Mouse (Mus musculus) mouse embryonic stem cell (cell line): Measurements from ENCODE around the gene Cntrl.

ENCODE experiments used
- in situ Hi-C, 2 experiments: fragments of 300-500 bp; cut with MboI; formaldehyde crosslinking; loops; 1 replicate in 1 of 2; 3 replicates in 1 of 2; pipeline ENCODE4 v1.14.3; 2019 to 2020; ENCODE audit warnings: low sequenced_read_pairs in 2 of 2, low pct_unique_long_range_greater_than_20kb in 1 of 2, mixed read lengths in 1 of 2; ENCODE audit not compliant: unreplicated experiment in 1 of 2

Gene Cntrl

DNA sequence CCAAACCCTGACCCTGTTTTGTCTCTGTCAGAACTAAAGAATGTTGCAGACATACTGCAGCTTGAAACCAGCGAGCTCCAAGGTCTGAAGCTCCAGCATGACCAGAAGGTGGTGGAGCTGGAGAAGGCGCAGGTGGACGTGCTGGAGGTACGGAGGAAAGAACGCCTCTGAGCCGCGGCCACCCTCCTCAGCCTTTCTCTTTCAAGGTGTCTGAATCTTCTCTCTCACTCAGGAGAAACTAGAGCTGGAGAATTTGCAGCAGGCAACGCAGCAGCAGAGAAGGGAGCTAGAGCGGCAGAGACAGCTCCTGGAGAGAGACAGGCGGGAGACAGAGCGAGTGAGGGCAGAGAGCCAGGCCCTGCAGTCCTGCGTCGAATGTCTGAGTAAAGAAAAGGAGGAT lies 56.1 kb downstream of the Cntrl start:
- in situ Hi-C loops: no loop called here

DNA sequence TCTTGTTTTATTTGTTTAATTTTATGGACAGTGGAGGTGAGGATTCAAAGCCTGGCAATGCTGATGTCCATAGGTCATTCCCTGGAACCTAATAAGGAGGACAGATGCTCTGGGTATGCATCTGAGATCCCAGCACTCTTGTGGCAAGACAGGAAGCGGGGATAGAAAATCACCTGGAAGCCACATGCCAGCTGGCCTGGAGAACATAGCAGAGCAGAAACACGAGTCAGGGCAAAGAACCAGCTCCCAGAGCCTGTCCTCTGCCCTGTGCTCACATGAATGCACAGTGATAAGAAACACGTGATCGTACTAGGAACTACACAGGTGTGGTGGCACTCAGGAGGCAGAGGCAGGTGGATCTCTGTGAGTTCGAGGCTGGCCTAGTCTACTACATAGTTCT lies 57.5 kb downstream of the Cntrl start:
- in situ Hi-C loops: no loop called here

DNA sequence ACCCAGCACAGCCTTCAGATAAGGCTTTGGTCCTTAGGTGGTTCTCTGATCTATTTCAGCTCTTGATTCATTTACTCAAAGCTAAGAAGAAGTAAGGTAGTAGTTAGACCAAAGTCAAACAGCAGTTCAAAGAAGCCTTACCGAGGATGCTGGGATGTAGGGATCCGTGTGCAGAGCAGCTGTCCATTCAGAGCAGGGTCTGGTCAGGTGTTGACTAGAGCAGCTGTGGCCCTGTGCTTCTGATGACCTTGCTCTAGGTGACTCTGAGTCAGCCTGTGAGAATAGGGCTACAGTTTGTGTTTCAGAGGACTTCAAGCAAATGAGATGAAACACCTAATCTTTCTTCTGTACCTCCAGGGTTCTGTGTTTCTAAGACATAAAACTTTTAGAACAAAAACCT lies 60.2 kb downstream of the Cntrl start:
- in situ Hi-C loops: no loop called here

DNA sequence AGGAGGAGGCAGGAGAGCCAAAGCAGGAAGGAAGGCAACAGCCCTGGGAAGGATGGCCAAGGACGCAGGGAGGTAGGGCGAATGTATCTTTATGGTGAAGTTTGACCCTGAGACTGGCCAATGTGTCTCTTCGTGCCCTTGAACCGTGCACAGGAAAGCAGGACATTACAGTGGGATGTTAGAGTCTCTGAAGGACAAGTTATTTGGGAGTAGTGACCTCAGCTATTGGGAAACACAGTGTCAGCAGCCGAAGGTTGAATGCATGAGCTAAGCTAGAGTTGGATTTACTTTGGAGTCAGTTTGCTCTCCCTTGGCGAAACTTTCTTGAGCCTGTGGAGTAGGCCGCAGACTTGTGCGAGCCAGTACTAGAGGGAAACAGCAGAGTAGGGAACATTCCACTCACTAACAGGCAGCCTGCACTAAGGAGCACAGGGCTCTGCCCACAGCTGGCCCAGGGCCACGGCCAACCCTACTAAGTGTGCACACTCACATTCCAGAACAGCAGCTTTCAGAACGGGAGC lies 62.1 kb downstream of the Cntrl start:
- in situ Hi-C loops: no loop called here

DNA sequence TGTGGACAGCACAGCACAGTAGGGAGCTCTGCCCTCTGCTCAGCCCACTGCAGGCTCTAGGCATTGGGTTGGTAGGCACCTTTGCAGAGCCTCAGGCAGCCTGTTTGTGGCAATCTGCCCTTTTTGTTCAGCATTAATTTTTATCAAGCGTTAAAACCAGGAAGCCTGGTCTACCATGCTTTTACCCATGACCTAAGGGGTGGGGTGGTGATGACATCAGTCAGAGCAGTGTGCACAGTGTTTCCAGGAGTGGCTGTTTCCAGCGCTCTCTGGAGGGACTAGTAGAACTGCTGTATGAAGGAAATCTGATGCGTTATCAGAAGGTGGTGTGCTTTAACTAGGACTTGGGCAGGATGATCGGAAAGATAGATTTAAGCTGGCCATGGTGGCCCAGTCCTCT lies 63.0 kb downstream of the Cntrl start:
- in situ Hi-C loops: no loop called here

DNA sequence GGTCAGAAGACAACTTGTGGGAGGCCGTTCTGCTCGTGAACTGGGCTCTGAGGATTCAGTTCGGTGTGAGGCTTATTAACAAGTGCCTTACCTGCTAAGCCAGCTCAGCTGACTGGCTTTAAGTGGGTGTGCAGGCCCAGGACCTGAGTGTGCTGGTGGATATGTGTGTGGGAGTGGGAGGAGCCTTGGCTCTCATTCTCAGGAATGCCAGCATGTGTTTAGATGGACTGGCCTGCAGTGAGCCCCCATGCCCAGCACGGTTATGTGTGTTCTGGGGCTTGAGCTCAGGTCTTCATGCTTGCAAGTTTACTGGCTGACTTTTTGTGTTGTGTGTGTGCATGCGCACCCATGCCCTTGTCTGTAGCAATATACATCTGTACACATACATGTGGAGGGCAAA lies 64.4 kb downstream of the Cntrl start:
- in situ Hi-C loops: no loop called here

DNA sequence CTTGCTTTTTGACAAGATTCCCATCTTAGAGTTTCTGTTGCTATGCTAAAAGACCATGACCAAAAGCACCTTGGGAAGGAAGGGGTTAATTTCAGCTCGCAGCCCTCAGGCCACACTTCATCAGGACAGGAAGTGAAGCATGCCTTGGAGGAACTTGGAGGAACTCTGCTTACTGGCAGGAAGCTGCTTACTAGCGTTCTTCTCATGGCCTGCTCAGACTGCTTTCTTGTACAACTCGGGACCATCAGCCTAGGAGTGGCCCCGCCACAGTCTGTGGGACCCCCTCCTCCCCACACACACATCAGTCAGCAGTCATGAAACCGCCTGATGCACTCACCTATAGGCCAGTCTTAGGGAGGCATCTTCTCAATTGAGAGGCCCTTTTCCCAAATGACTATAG lies 64.8 kb downstream of the Cntrl start:
- in situ Hi-C loops: no loop called here

DNA sequence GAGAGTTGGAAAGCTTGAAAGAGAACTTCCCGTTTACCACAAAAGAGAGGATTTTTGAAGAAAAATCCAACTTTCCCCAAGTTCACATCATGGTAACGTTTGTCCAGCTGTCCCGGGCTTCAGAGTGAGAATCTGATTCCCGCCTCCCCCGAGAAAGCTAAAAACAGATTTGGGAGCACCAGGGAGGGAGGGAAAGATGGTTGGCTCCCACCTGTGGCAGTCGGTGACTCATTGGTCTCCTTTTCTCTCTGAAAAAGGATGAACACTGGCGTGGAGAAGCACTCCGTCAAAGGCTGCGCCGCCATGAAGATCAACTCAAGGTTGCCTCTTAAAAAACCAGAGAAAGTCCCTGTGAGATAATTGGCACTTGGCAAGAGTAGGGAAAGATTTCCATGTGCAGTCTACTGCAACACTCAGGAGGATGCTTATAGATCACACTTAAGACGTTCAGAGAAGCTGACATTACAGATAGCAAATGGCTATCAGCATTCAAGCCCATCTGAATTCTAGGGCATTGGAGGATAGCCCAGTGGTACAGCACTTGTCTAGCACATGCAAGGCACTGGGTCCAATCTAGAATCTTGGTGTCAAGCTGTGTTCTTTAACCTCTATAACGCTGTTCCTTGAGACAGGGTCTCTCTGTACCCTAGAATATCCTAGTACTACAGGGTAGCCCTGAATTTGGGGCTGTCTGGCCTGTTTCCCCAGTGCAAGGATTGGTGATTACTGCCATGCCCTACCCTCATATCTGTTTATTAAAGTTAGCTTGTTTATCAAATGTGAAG lies 66.2 kb downstream of the Cntrl start:
- in situ Hi-C loops: no loop called here

DNA sequence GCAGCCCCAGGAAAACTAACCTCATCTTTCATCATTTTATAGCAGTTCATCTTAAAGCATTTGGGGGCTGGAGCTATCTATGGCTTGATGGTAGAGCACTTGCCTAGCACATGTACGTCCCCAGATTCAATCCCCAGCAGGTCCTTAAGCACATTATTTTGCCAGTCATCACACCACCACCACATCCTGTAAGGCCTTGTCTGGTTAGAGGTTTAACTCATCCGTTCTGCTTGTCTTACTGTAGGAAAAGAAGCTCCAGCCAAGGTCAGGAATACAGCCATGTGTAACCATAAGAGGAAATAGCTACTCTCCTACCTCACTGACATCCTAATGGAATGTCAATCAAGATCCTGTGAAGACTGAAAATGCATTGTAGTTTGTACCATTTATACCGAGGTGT lies 68.9 kb downstream of the Cntrl start:
- in situ Hi-C loops: no loop called here

DNA sequence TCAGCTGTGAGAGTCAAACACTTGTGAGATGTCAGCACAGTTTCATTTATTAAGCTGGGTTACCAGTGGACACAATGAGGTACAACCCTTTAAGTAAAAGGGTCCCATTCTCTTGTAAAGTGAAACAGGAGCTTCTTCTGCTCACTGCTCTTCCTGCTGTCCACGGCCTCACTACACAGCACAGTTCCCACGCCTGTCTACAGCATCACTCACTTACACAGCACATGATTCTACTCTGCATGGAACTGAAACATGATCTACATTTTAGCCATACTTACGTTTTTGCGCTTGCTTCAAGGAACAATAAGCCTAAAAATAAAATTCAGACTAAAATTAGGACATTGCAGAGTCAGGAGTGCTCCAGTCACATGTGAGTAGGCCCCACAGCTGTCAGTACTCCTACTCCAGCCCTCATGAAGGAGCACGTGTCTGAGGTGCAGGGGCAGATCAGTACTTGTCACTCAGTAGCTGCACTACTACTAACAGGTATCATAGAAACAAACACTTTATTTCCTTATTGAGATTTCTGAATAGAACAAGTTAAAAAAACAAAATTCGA lies 73.9 kb downstream of the Cntrl start:
- in situ Hi-C loops: no loop called here

DNA sequence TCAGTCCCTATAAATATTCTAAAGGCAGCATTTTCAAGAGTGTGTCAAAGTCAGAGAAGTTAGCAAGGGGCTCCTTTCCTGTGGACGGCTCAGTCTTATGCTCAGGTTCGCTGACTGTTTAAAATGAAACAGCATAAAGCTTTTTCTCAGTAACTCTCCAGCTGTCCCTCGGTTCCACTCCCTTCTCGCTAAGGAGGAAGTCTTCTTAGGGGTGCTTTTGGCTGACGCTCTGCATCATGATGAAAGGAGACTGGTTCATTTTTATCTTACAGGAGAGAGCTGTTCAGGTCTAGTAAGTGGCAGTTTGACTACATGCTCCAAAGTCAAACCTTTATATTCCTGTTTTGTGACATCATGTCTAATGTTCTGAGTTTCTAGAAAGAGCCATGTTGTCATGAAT lies 79.6 kb downstream of the Cntrl start:
- in situ Hi-C loops: no loop called here

DNA sequence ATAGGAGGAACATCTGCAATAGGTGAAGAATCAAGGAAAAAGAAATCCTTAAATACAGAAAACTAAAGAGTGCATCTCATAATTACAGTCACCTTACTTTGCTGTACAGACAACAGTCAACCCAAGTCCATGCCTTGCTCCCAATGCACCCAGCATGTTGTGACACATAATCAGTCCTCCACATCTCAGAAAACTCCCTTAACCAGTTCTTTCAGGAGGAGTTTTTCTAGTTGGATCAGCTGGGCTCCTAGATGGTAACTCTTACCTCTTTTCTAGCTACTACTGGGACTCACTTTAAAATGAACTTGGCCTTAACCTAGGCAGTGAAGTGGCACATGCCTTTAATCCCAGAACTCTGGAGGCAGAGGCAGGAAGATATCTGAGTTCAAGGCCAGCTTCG lies 84.7 kb downstream of the Cntrl start:
- in situ Hi-C loops: no loop called here

DNA sequence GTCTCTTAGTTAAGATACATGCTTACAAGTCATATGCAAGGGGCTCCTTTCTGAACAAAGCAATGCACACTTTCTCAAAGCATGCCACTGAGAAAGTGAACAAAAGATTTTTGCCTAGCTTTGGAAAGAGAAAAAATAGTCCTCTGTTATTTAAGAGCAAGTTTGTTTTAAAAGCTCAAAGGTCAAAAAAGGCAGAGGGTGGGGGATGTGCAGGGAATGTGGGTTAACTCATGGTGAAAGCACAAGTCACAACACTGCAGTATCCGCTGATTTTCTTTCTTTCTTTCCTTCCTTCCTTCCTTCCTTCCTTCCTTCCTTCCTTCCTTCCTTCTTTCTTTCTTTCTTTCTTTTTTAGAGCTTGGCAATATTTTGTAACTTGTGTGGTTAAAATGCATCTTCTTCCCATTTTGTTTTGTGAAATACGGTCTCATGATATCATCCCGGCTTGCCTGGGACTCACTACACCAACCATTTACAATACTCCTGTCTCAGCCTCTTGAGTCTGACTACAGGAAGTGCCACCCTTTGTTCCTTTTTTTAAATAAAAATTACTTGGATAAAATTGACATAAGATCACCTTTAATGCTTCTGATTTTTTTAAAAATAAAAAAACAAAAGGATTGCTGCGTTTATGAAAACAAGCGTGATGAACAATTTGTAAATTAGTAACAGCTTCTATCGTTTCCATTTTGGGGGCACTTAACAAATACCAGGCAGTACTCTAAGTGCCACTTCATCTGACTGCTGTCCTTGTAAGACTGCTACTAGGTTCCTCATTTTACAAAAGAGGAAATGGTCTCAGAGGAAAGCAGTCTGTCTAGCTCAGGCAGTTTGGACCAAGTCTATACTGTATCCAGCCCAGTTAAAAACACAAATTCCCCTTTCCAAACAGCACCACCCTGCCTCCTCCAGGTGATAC lies 86.6 kb downstream of the Cntrl start:
- in situ Hi-C loops: no loop called here

DNA sequence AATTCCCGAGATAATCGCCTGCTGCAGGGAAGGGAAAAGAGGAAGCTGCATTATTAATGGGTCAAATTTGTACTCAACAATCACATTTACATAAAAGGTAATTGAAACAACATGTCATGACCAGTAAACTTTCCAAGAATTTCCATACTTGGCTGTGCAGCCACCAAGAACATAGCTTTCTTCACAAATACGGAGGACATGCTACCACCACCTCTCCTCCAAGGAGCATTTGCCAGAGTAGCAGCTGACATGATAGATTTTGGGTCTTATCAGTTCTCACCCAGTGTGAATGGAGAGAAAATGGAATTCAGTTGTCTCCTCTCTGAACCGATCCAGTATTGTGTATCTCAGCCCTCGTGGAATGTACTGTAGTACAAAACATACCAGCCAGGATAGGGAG lies 90.2 kb downstream of the Cntrl start:
- in situ Hi-C loops: no loop called here

DNA sequence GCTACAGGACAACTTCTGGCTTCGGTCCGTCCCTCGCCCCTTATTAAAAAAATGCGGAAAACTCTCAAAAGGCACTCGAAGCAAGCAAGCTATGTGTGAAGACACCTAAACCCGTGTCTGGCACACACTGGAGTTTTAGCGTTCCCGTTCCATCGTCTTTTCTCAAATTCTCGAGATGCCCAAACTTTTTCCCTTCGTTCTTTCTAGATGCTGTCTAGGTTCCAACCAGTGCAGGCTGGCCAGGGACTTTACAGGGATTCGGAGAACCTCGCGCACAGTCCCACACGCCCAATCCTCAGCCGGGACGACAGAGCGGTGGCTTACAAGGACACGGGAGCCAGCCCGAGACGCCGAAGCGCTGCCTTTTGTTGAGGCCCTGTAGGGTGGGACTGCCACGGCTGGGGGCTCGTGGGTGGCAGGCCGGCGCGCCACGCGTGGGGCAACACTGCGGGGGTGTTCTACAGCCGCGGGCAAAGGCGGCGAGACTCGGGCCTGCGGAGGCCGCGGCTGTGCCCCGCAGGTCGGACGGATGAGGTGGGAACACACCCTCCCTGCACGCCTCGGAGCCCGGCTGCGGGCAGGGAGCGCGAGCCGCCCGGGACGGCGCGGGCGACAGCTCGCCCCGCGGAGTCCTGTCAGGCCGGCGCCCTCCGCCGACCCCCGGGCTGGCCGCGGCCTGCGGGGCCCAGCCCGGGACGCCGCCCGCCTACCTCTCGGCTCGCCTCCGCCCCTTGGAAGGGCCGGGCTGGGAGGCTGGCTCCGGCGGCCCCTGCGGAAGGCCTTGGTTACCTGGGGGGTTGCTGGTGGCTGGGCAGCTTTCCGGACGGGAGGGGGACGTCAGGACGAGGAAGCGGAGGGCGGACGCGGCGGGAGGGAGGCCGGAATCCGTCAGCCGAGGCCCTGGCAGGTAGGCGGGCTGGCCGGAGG lies 90.9 kb downstream of the Cntrl start:
- in situ Hi-C loops: no loop called here

DNA sequence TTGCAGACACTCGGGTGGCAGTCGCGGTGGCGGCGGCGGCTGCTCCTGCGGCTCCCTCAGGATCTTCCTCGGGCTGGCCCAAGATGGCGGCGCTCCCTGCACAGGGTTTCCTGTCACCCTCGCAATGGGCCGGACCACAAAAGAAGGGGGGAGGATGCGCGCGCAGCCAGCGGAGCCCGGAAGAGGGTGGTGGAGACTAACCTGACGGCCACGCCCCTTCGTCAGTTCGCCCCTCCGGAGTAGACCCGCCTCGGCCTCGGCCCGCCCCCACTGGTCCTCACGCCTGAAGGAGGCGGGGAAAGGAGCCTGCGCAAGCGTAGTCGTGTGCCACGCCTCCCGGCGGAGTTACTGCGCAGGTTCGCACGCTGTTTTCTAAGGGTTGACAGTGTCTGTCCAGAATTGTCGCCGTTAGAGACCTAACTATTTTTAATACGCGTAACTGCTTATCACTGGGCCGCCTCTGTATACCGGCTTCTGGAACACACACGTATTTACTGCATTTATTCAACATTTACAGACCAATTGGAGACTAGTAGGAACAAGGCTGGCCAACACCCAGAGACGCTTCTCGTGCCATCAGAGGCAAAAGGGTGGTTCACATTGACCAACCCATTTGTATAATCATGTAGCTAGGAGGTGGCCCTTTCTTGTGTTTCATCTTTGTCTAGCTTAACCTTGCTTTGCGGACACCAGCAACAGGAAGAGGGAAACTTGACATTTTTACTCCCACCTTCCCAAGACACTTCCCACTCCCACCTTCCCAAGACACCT lies 91.8 kb downstream of the Cntrl start, which contains the start of gene Rab14:
TSS of gene Rab14 (minus strand) at position 223 of the 771 bp plus-strand sequence.
- in situ Hi-C loops: no loop called here

DNA sequence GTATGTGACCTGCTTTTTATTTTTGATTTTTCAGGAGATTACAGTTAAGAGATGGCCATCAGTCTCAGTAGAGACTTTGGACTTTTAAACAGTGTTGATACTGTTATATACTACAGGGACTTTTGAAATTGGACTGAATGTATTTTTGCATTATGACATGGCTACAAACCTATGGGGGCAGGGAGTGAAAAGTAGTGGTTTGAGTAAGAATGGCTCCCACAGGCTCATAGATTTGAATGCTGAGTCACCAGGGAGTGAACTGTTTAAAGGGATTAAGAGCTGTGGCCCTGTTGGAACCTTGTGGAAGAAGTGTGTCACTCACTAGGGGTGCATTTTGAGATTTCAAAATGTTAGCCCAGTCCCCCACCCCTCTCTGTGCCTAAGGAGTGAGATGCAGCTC lies 94.4 kb downstream of the Cntrl start:
- in situ Hi-C loops: no loop called here

DNA sequence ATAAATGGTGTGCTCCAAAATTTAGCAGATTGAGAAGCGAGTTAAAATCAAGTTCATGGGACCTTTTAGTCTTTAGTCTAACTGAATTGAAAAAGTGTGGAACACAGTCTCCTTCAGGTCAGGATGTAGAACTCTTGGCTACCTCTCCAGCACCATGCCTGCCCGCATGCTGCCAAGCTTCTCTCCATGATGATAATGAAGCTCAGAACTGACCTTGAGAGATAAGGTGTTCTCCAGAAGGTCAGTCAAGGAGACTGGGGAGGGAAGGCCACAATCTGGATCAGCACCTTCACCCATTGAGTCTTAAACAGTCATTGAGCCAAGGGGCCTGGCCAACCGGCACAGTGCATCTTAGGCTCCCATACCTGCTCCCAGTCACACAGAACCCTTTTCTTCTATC lies 97.5 kb downstream of the Cntrl start:
- in situ Hi-C loops: no loop called here
